Mouse (Mus musculus) lung, postnatal 10 days (tissue): ENCODE data around the gene Klra9.
"Not testable (repeated sequence)": the region's sequence is repeated elsewhere in the genome, so short reads cannot be mapped to it uniquely, and the experiment has no call there.

Source experiments
- DNase-seq: peaks from one replicate; pipeline ENCODE4 v3.0.0; 2021

The Klra9 gene

GRCm38 (mm10) chr6:130193012-130193411, at the start of gene Klra9:
Klra9 (minus strand) TSS chr6:130193112.
- DNase-seq, result not testable (repeated sequence)

- DNase-seq, result no peak
These were observed 44.6 kb upstream of the Klra9 start for GRCm38 (mm10) chr6:130237536-130237935.

GRCm38 (mm10) chr6:130236635-130237034, 43.7 kb upstream of the Klra9 start:
- DNase-seq, result no peak

- no peak for DNase-seq
These were observed 40.3 kb upstream of the Klra9 start, which contains the start of gene Klra7 for GRCm38 (mm10) chr6:130233222-130233621. Klra7 (minus strand) TSS chr6:130233322.

- not testable (repeated sequence) for DNase-seq
These were observed 4.5 kb upstream of the Klra9 start for GRCm38 (mm10) chr6:130197453-130197852.

- DNase-seq, result not testable (repeated sequence)
These were observed 63.1 kb downstream of the Klra9 start, which contains the start of gene Klra8 for GRCm38 (mm10) chr6:130129798-130130197. Klra8 (minus strand) TSS chr6:130129898.
